Mouse (Mus musculus) gastrocnemius, postnatal 25 days (tissue): ENCODE data around the gene Mkrn2os. TPM values are rescaled to one million over a fixed set of nuclear protein-coding genes. Genes with fewer than 3 reads are reported as not detected.
"Not testable (repeated sequence)": the region's sequence is repeated elsewhere in the genome, so short reads cannot be mapped to it uniquely, and the experiment has no call there.

ENCODE experiments used
- DNase-seq: peaks from one replicate; pipeline ENCODE4 v3.0.0; 2022
- long read RNA-seq, 2 experiments: library from polyadenylated mRNA; stranded (forward); transcript quantifications; one replicate each; pipeline ENCODE4 v2.0.0; 2021
- total RNA-seq, 2 experiments: library from RNA; stranded (reverse); gene quantifications; 1 replicate in 1 of 2; 2 replicates in 1 of 2; pipeline ENCODE4 v1.2.3; 2021

The Mkrn2os gene
- total RNA-seq, result under 1 TPM in 1 of 2 experiments, not detected in 1; 0.18 TPM
- long read RNA-seq, experiment 1, partial matches to known transcripts, result 2 of 2 reads
- long read RNA-seq, experiment 1, other reads (novel, unspliced or antisense), result 0 of 2 reads
- long read RNA-seq, experiment 2, partial matches to known transcripts, result 0 of 1 reads
- long read RNA-seq, experiment 2, other reads (novel, unspliced or antisense), result 1 of 1 reads

- DNase-seq, result no peak
Observed at GRCm38 (mm10) chr6:115592458-115592857, at the start of gene Mkrn2os. Gene Mkrn2os (minus strand): TSS chr6:115592576.

- DNase-seq, result not testable (repeated sequence)
Observed at GRCm38 (mm10) chr6:115638188-115638587, 45.8 kb upstream of the Mkrn2os start.

GRCm38 (mm10) chr6:115634015-115634414 is 41.6 kb upstream of the Mkrn2os start:
- no peak for DNase-seq

GRCm38 (mm10) chr6:115631056-115631795 is 38.9 kb upstream of the Mkrn2os start:
- DNase-seq, result no peak

GRCm38 (mm10) chr6:115626121-115626520 is 33.7 kb upstream of the Mkrn2os start:
- peak; percentile 42 for DNase-seq

- DNase-seq, result no peak
Observed at GRCm38 (mm10) chr6:115620942-115621341, 28.6 kb upstream of the Mkrn2os start.

GRCm38 (mm10) chr6:115619818-115620217 is 27.4 kb upstream of the Mkrn2os start:
- DNase-seq, result no peak

- no peak for DNase-seq
Observed at GRCm38 (mm10) chr6:115615983-115616382, 23.6 kb upstream of the Mkrn2os start.

GRCm38 (mm10) chr6:115613793-115614192 is 21.4 kb upstream of the Mkrn2os start:
- DNase-seq, result no peak

- DNase-seq, result no peak
Observed at GRCm38 (mm10) chr6:115610301-115610700, 17.9 kb upstream of the Mkrn2os start.

GRCm38 (mm10) chr6:115609121-115609520 is 16.7 kb upstream of the Mkrn2os start:
- DNase-seq, result no peak

GRCm38 (mm10) chr6:115607429-115607828 is 15.1 kb upstream of the Mkrn2os start:
- no peak for DNase-seq

- DNase-seq, result no peak
Observed at GRCm38 (mm10) chr6:115606461-115606860, 14.1 kb upstream of the Mkrn2os start.

- DNase-seq, result peak; percentile 81
Observed at GRCm38 (mm10) chr6:115601715-115602523, 9.5 kb upstream of the Mkrn2os start, which contains the start of gene Mkrn2. Gene Mkrn2 (plus strand): TSS chr6:115601902.

GRCm38 (mm10) chr6:115601322-115601714 is 8.9 kb upstream of the Mkrn2os start:
- DNase-seq, result no peak

- DNase-seq, result no peak
Observed at GRCm38 (mm10) chr6:115595667-115596066, 3.3 kb upstream of the Mkrn2os start.

GRCm38 (mm10) chr6:115594463-115594862 is 2.1 kb upstream of the Mkrn2os start:
- no peak for DNase-seq

- no peak for DNase-seq
Observed at GRCm38 (mm10) chr6:115593252-115593651, 876 bp upstream of the Mkrn2os start.

GRCm38 (mm10) chr6:115591692-115592359 is 550 bp downstream of the Mkrn2os start:
- no peak for DNase-seq

- DNase-seq, result peak; percentile 72
Observed at GRCm38 (mm10) chr6:115586321-115586720, 6.1 kb downstream of the Mkrn2os start.

GRCm38 (mm10) chr6:115584176-115584575 is 8.2 kb downstream of the Mkrn2os start:
- no peak for DNase-seq

- no peak for DNase-seq
Observed at GRCm38 (mm10) chr6:115583430-115584125, 8.8 kb downstream of the Mkrn2os start.
